In genomic region chr8:122677481-122678021, GRCm38 (mm10) we compare ENCODE assay signal across 8 mouse cellular contexts. TPM values are rescaled to one million over a fixed set of nuclear protein-coding genes. Genes with fewer than 3 reads are reported as not detected.
DNase-seq lines count a peak whose midpoint lies in the region; ATAC-seq lines count a peak whose summit lies in the region.

No protein-coding gene starts in this region.

- peak overlapping the region; percentile 73 for H3K4me3 ChIP-seq in forebrain, embryonic 13.5 days
- peak overlapping the region; percentile 70 for H3K4me3 ChIP-seq in limb, embryonic 11.5 days (ENCODE audit: low read depth, low read length)
- peak overlapping the region; percentile 88 for H3K4me3 ChIP-seq in neural tube, embryonic 13.5 days

- H3K4me1 ChIP-seq in forebrain, embryonic 13.5 days: peaks cover 72% of the 10 kb centered on the region
- peaks cover 34% of the 10 kb centered on the region for H3K4me1 ChIP-seq in limb, embryonic 11.5 days (ENCODE audit: control insufficient read depth, insufficient read depth, low read length)
- peaks cover 77% of the 10 kb centered on the region for H3K4me1 ChIP-seq in neural tube, embryonic 13.5 days (replicated peaks)

- H3K27ac ChIP-seq in forebrain, embryonic 13.5 days: peak overlapping the region; percentile 94
- H3K27ac ChIP-seq in limb, embryonic 11.5 days (replicated peaks; ENCODE audit: low read depth, low read length): no peak overlapping the region
- peak overlapping the region; percentile 98 for H3K27ac ChIP-seq in neural tube, embryonic 13.5 days (replicated peaks)

- peak overlapping the region; percentile 81 for H3K4me2 ChIP-seq in forebrain, embryonic 13.5 days
- peak overlapping the region; percentile 99 for H3K4me2 ChIP-seq in limb, embryonic 11.5 days (ENCODE audit: low read depth, severe bottlenecking)
- H3K4me2 ChIP-seq in neural tube, embryonic 13.5 days: peak overlapping the region; percentile 76

- peak; percentile 26 for ATAC-seq in forebrain, embryonic 13.5 days
- ATAC-seq in limb, embryonic 11.5 days (ENCODE audit: insufficient number of reproducible peaks, low FRiP score, low TSS enrichment, low read depth): peak; percentile 20; the same call in 1 of the 2 replicates
- ATAC-seq in neural tube, embryonic 13.5 days (ENCODE audit: low read depth): peak; percentile 11

- peak overlapping the region; percentile 84 for H3K9ac ChIP-seq in forebrain, embryonic 13.5 days
- peak overlapping the region; percentile 73 for H3K9ac ChIP-seq in limb, embryonic 11.5 days (ENCODE audit: low read length)
- H3K9ac ChIP-seq in neural tube, embryonic 13.5 days: peak overlapping the region; percentile 94

- DNase-seq in kidney, adult 18-20 months: peak; percentile 43
- DNase-seq in kidney, adult 8-10 months: no peak
- peak; percentile 57 for DNase-seq in MN1 (ENCODE audit: low spot score)
- DNase-seq in limb, embryonic 11.5 days (ENCODE audit: low spot score): peak; percentile 57
- no peak for DNase-seq in urinary bladder, postnatal 25 days (ENCODE audit: low spot score)
- no peak for DNase-seq in urinary bladder, postnatal 10 days (ENCODE audit: low spot score)

- H3K9me3 ChIP-seq in forebrain, embryonic 13.5 days (replicated peaks): no peaks in the 10 kb centered on the region
- H3K9me3 ChIP-seq in limb, embryonic 11.5 days (ENCODE audit: control insufficient read depth, low read length): no peaks in the 10 kb centered on the region
- no peaks in the 10 kb centered on the region for H3K9me3 ChIP-seq in neural tube, embryonic 13.5 days

- H3K36me3 ChIP-seq in forebrain, embryonic 13.5 days (ENCODE audit: poor library complexity, severe bottlenecking): no peaks in the 10 kb centered on the region
- H3K36me3 ChIP-seq in limb, embryonic 11.5 days (ENCODE audit: control insufficient read depth, insufficient read depth, low read length): no peaks in the 10 kb centered on the region; the same call in 1 of the 2 replicates
- H3K36me3 ChIP-seq in neural tube, embryonic 13.5 days: peaks cover 11% of the 10 kb centered on the region

- WGBS in forebrain, embryonic 13.5 days: under 1% methylated on average over 27 of the region's 35 CpGs
- WGBS in limb, embryonic 11.5 days: 1% methylated on average over 33 of the region's 35 CpGs
- 3% methylated on average over 34 of the region's 35 CpGs for WGBS in neural tube, embryonic 13.5 days

- H3K27me3 ChIP-seq in forebrain, embryonic 13.5 days: peaks cover 89% of the 10 kb centered on the region
- peaks cover 23% of the 10 kb centered on the region for H3K27me3 ChIP-seq in limb, embryonic 11.5 days (ENCODE audit: control insufficient read depth, insufficient read depth, low read length)
- peaks cover 26% of the 10 kb centered on the region for H3K27me3 ChIP-seq in neural tube, embryonic 13.5 days

RNA-seq across cellular contexts. Expression of gene Cbfa2t3, which starts 21.4 kb away (rescaled TPM):
- 12.4 and 13.9 TPM in 2 replicates for polyA plus RNA-seq in forebrain, embryonic 13.5 days (2015; fragmentation: Nextera tagmentation; extraction: Ambion mirVana)
- 3.3 and 4.5 TPM in 2 replicates for polyA plus RNA-seq in limb, embryonic 11.5 days (2014; fragmentation: Nextera tagmentation; extraction: Ambion mirVana)
- polyA plus RNA-seq in neural tube, embryonic 13.5 days (2015; fragmentation: Nextera tagmentation; extraction: Ambion mirVana): 21.2 and 22.2 TPM in 2 replicates

RNA-seq across cellular contexts. Expression of gene Pabpn1l, which starts 55.0 kb away (rescaled TPM):
- polyA plus RNA-seq in forebrain, embryonic 13.5 days (2015; fragmentation: Nextera tagmentation; extraction: Ambion mirVana): not detected in 2 replicates
- not detected in 2 replicates for polyA plus RNA-seq in limb, embryonic 11.5 days (2014; fragmentation: Nextera tagmentation; extraction: Ambion mirVana)
- polyA plus RNA-seq in neural tube, embryonic 13.5 days (2015; fragmentation: Nextera tagmentation; extraction: Ambion mirVana): not detected in 2 replicates

Comparison
In these comparisons a context has a peak if more than half of its experiments do, and no peak if none do; other contexts are left out.
1. DNase-seq: peak in kidney, adult 18-20 months (single experiment), MN1 (single experiment) and limb, embryonic 11.5 days (single experiment); none in kidney, adult 8-10 months (0 of 2), urinary bladder, postnatal 25 days (single experiment) and urinary bladder, postnatal 10 days (single experiment).
2. Peak in every context shown above with its lines, with median percentiles within 50 percentile points of each other: ATAC-seq, H3K4me2 ChIP-seq, H3K4me3 ChIP-seq and H3K9ac ChIP-seq.